Mouse (Mus musculus) hindbrain, embryonic 12.5 days (tissue): ENCODE data around the gene Slc22a21. TPM values are rescaled to one million over a fixed set of nuclear protein-coding genes. Genes with fewer than 3 reads are reported as not detected.
A peak's percentile ranks its signal among the peaks of the same experiment; 100 is the strongest.
"Not testable (repeated sequence)": the region's sequence is repeated elsewhere in the genome, so short reads cannot be mapped to it uniquely, and the experiment has no call there.

Experiments
- ATAC-seq: fragments of 200-750 bp; cut with Nextera tagmentation; 2 replicates; pipeline ENCODE4 v1.8.0; 2017; ENCODE audit warnings: moderate TSS enrichment; ENCODE audit not compliant: low FRiP score
- H3K27ac ChIP-seq: fragments of 300-500 bp; sonication (generic); 2 replicates; pipeline ENCODE4 v1.5.1; 2016; ENCODE audit warnings: mild to moderate bottlenecking
- H3K27me3 ChIP-seq: fragments of 300-500 bp; sonication (generic); 2 replicates; pipeline ENCODE4 v1.6.1; 2016; ENCODE audit warnings: mild to moderate bottlenecking
- H3K36me3 ChIP-seq: fragments of 300-500 bp; sonication (generic); 2 replicates; pipeline ENCODE4 v1.6.1; 2016; ENCODE audit warnings: mild to moderate bottlenecking
- H3K4me1 ChIP-seq: fragments of 300-500 bp; sonication (generic); 2 replicates; pipeline ENCODE4 v1.6.1; 2016
- H3K4me2 ChIP-seq: fragments of 300-500 bp; sonication (generic); replicated peaks from 2 replicates; pipeline ENCODE4 v1.6.1; 2016; ENCODE audit warnings: mild to moderate bottlenecking
- H3K4me3 ChIP-seq: fragments of 300-500 bp; sonication (generic); 2 replicates; pipeline ENCODE4 v1.5.1; 2016; ENCODE audit warnings: mild to moderate bottlenecking
- H3K9ac ChIP-seq: fragments of 300-500 bp; sonication (generic); 2 replicates; pipeline ENCODE4 v1.6.1; 2016; ENCODE audit warnings: mild to moderate bottlenecking, moderate library complexity
- H3K9me3 ChIP-seq: fragments of 300-500 bp; sonication (generic); replicated peaks from 2 replicates; pipeline ENCODE4 v1.6.1; 2016; ENCODE audit warnings: mild to moderate bottlenecking
- WGBS: fragments of 180-500 bp; shearing (Covaris S2); methylation state at CpG from one replicate; pipeline ENCODE4 v1.1.7; 2016; 5-methylcytosine and 5-hydroxymethylcytosine counted together
- polyA plus RNA-seq: library from polyadenylated mRNA; unstranded; fragments of >200 nt; fragmentation: Nextera tagmentation; extraction: Ambion mirVana; gene quantifications from 2 replicates; pipeline ENCODE4 v1.2.1, GENCODE M21; 2016

Gene Slc22a21
- polyA plus RNA-seq, 1 experiment from 2014 or later = 3.6 TPM

- H3K4me2 ChIP-seq = no peak overlapping the region
- WGBS = 88% methylated on average over 4 of the region's 4 CpGs
- H3K27me3 ChIP-seq = no peaks in the 10 kb centered on the region
- no peaks in the 10 kb centered on the region for H3K4me1 ChIP-seq
- no peak for ATAC-seq
- H3K36me3 ChIP-seq = no peaks in the 10 kb centered on the region
- no peak overlapping the region for H3K9ac ChIP-seq
- no peaks in the 10 kb centered on the region for H3K9me3 ChIP-seq
- H3K4me3 ChIP-seq = no peak overlapping the region
- H3K27ac ChIP-seq = no peak overlapping the region
Observed at GRCm38 (mm10) chr11:53988081-53988480, 7.9 kb upstream of the Slc22a21 start.

- H3K9ac ChIP-seq = no peak overlapping the region
- peaks cover 12% of the 10 kb centered on the region for H3K27me3 ChIP-seq
- ATAC-seq = no peak
- no peak overlapping the region for H3K27ac ChIP-seq
- WGBS = 85% methylated on average over 4 of the region's 4 CpGs
- H3K4me2 ChIP-seq = no peak overlapping the region
- H3K4me3 ChIP-seq = no peak overlapping the region
- H3K9me3 ChIP-seq = no peaks in the 10 kb centered on the region
- no peaks in the 10 kb centered on the region for H3K36me3 ChIP-seq
- no peaks in the 10 kb centered on the region for H3K4me1 ChIP-seq
Observed at GRCm38 (mm10) chr11:53981396-53981795, 1.3 kb upstream of the Slc22a21 start.

DNA sequence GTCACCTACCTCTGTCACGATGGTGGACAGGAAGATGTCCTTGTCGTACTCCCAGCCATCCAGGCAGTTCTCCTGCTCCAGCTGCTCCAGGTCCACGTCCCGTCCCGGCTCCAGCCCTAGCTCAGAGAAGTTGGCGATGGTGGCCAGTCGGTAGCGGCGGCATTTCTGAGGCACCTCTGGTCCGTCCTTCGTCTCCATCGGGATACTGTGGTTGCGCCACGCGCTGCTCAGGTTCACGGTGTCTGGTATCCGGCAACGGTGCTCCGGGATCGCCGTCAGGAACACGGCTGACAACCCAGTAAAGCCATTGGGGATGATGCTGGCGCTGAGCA lies 710 bp downstream of the Slc22a21 start:
- peak overlapping the region; percentile 92 for H3K4me2 ChIP-seq
- not testable (repeated sequence) for H3K27ac ChIP-seq, H3K4me1 ChIP-seq, H3K36me3 ChIP-seq, ATAC-seq, H3K9me3 ChIP-seq
- under 1% methylated on average over 23 of the region's 23 CpGs for WGBS
- peak overlapping the region; percentile 62 for H3K9ac ChIP-seq
- H3K27me3 ChIP-seq = peaks cover 12% of the 10 kb centered on the region
- peak overlapping the region; percentile 57 for H3K4me3 ChIP-seq

DNA sequence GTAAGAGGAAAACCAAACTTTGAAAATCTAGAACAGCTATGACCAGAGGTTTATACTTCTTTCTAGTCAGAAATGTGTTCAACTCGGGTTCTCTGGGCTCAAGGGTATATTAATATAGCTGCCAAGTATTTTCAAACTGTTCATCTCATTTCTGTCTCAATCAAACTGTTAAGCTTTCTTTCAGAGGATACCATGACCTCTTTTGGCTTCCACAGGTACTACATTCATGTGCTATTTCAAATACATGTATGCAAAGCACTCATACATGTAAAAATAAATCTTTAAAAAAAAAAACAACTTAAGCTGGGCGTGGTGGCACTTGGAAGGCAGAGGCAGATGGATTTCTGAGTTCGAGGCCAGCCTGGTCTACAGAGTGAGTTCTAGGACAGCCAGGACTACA lies 2.5 kb downstream of the Slc22a21 start:
- no peak overlapping the region for H3K4me3 ChIP-seq
- ATAC-seq = no peak
- H3K9ac ChIP-seq = no peak overlapping the region
- whole genome bisulfite sequencing = 77% methylated on average over 3 of the region's 3 CpGs
- peaks cover 12% of the 10 kb centered on the region for H3K27me3 ChIP-seq
- H3K4me1 ChIP-seq = no peaks in the 10 kb centered on the region
- no peak overlapping the region for H3K4me2 ChIP-seq
- H3K36me3 ChIP-seq = no peaks in the 10 kb centered on the region
- H3K27ac ChIP-seq = no peak overlapping the region
- no peaks in the 10 kb centered on the region for H3K9me3 ChIP-seq

DNA sequence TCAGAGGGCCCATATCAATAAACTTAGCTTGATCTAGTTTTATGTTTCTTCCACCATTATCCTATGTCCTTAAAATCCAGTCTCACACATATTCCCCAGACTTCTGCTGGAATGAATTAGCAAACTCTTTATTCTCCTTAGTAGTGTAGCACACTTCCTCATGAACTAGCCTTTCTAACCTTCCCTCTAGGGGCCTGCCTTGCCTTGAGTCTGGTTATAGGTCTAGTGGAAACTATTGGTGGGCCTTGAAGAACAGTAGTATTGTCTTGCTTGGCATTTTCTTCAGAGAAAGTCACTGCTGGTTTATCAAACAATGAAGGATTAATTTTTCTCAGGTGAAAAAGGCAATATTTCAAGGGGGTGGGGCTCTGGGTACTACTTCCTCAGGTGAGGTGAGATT lies 4.6 kb downstream of the Slc22a21 start:
- H3K27ac ChIP-seq = no peak overlapping the region
- no peak overlapping the region for H3K4me3 ChIP-seq
- H3K4me2 ChIP-seq = no peak overlapping the region
- no peak overlapping the region for H3K9ac ChIP-seq
- H3K27me3 ChIP-seq = peaks cover 12% of the 10 kb centered on the region
- ATAC-seq = no peak
- H3K36me3 ChIP-seq = no peaks in the 10 kb centered on the region
- no peaks in the 10 kb centered on the region for H3K9me3 ChIP-seq
- H3K4me1 ChIP-seq = no peaks in the 10 kb centered on the region

DNA sequence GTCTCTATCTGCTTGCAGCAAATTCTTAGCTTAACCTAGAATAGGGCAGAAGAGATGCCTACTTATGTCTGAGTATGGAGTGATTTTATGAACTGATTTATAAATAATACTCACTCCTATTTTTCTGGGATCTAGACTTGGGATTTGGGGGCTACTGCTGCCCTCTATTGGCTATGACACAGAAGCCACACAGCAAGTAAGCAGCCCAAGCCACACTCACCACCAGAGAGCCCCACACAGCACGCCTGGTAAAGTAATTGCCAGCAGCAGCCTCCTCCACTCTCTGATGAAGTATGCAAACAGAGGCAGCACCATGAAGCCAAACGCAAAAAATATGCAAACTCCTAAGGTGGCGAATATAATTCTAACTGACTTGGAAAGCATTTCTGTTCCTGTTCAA lies 21.1 kb downstream of the Slc22a21 start:
- Histone ChIP-seq H3K27me3 (no peaks in the 10 kb centered on the region), H3K4me2 (no peak overlapping the region), H3K4me1 (no peaks in the 10 kb centered on the region), H3K36me3 (no peaks in the 10 kb centered on the region), H3K4me3 (no peak overlapping the region), H3K27ac (no peak overlapping the region), H3K9me3 (no peaks in the 10 kb centered on the region), H3K9ac (no peak overlapping the region)
- ATAC-seq = no peak
- 43% methylated on average over 3 of the region's 3 CpGs for WGBS

DNA sequence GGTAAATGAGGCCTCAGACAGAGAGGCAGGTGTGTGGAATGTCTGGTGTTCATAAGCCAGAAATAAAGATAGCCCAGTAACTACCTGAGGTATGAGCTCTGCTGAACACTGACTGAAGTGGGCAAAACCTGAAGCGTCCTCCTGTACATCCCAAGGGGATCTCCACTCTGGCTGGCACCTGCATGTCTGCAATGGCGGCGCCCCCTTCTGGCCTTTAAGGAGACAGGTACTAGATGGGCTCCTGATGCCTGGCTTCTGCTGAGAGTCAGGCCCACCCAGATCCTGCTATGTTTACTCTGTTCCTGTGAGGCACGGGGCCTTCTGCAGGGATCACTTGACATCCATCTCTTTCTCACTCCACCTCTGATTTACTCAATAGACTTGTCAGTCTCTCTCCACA lies 22.0 kb downstream of the Slc22a21 start:
- not testable (repeated sequence) for ATAC-seq, H3K9me3 ChIP-seq, H3K4me1 ChIP-seq, H3K4me2 ChIP-seq, H3K4me3 ChIP-seq, H3K36me3 ChIP-seq, H3K27ac ChIP-seq, H3K9ac ChIP-seq, H3K27me3 ChIP-seq
- WGBS = 43% methylated on average over 4 of the region's 4 CpGs

GRCm38 (mm10) chr11:53956636-53957035 lies 23.5 kb downstream of the Slc22a21 start:
- H3K4me3 ChIP-seq = no peak overlapping the region
- ATAC-seq = no peak
- H3K27me3 ChIP-seq = no peaks in the 10 kb centered on the region
- no peaks in the 10 kb centered on the region for H3K9me3 ChIP-seq
- WGBS = 77% methylated on average over 1 of the region's 1 CpGs
- H3K36me3 ChIP-seq = no peaks in the 10 kb centered on the region
- no peaks in the 10 kb centered on the region for H3K4me1 ChIP-seq
- no peak overlapping the region for H3K4me2 ChIP-seq
- H3K27ac ChIP-seq = no peak overlapping the region
- no peak overlapping the region for H3K9ac ChIP-seq

- 83% methylated on average over 3 of the region's 3 CpGs for WGBS
- ATAC-seq = no peak
Observed at GRCm38 (mm10) chr11:53954653-53955052, 25.5 kb downstream of the Slc22a21 start.

GRCm38 (mm10) chr11:53950133-53950532 lies 30.0 kb downstream of the Slc22a21 start:
- H3K27me3 ChIP-seq, H3K4me2 ChIP-seq, H3K36me3 ChIP-seq, H3K9ac ChIP-seq, ATAC-seq, H3K4me1 ChIP-seq, H3K9me3 ChIP-seq, H3K27ac ChIP-seq, H3K4me3 ChIP-seq: not testable (repeated sequence)
- no CpG with 5 or more reads among the region's 3 CpGs for WGBS

More at GRCm38 (mm10) chr11:53954653-53955052, 25.5 kb downstream of the Slc22a21 start:
- Histone ChIP-seq H3K36me3 (no peaks in the 10 kb centered on the region), H3K27ac (no peak overlapping the region), H3K9ac (no peak overlapping the region), H3K4me3 (no peak overlapping the region), H3K4me2 (no peak overlapping the region), H3K9me3 (no peaks in the 10 kb centered on the region), H3K4me1 (no peaks in the 10 kb centered on the region), H3K27me3 (no peaks in the 10 kb centered on the region)

DNA sequence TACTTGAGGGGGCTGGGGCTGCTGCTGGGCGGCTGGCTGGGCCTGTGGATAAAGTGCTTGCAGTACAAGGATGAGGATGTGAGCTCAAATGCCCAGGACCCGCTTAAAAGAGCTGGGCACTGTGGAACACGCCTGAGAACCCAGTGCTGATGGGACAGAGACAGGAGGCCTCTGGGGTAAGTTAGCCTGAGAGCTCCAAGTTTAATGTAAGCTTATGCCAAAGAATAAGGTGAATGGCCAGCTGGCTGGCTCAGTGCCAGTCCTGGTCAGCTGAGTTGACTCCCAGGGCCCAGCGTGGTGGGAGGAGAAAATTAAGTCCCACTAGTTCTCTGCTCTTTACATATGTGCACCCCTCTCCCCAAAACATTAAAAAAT lies 48.2 kb downstream of the Slc22a21 start:
- not testable (repeated sequence) for H3K27ac ChIP-seq, H3K4me2 ChIP-seq, H3K27me3 ChIP-seq, H3K4me1 ChIP-seq, H3K9ac ChIP-seq, H3K36me3 ChIP-seq, H3K9me3 ChIP-seq, H3K4me3 ChIP-seq, ATAC-seq
- WGBS = 74% methylated on average over 4 of the region's 4 CpGs

DNA sequence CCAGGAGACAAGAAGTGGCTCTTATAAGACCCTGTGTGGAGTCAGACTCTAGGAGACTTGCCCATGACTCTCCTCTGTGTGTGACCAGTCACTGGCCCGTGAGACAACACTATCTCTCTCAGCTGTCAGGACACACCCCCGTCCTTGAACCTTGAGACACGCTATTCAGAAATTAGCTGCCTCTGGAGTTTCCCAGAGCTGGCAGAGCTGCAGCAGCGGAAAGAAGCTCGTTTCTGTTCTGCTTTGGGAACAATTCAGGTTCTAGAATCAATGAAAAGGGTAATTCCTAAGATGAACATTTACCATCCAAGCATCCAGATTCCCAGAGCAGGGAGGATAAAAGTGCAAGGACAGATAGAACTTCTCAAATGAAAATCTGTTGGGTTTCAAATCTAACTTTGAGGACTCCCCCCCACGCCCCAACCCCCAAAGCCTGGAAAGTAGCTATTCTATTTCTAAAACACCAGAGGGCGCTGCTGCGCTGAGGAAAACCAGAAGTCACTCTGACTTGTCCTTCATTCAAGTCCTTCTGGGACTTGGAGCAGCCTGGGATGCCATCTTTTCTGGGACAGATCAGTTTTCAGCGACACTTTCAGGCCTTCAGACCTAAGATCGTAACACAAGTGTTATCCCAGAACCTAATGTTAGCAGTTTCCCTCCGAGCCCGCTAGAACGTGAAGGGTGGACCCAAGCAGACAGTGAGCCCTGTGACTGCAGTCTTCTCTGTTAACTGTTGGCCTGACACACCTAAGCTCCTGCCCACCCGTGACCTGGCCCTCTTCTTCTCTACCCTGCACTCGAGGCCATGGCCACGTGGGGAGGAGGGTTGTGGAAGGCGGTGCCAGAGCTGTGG lies 48.8 kb downstream of the Slc22a21 start:
- Histone ChIP-seq H3K4me2 (no peak overlapping the region), H3K9me3 (no peaks in the 10 kb centered on the region), H3K27ac (no peak overlapping the region), H3K4me3 (no peak overlapping the region), H3K9ac (no peak overlapping the region), H3K36me3 (no peaks in the 10 kb centered on the region), H3K27me3 (no peaks in the 10 kb centered on the region), H3K4me1 (0 out of 2 replicates have a peak, but pooled peaks cover 3% of the 10 kb centered on the region)
- 35% methylated on average over 17 of the region's 17 CpGs for WGBS
- no peak for ATAC-seq

DNA sequence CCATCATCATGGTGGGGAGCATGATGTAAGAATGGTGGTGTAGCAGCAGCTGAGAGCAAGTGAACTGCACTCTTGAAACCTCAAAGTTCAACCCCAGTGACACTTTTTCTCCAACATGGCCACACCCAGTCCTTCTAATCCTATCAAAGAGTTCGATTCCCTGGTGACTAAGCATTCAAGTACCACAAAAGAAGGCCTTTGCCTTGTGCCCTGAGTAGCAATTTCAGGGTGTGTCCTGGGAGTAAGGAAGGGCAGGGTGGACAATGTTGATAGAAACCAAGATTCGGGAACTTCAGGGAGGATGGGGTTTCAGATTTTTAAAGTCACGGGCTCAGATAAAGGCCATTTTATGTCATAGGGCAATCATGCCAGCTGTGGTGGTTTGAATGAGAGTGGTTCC lies 50.4 kb downstream of the Slc22a21 start:
- no peak overlapping the region for H3K27ac ChIP-seq
- no peak overlapping the region for H3K4me2 ChIP-seq
- no peak overlapping the region for H3K9ac ChIP-seq
- 0 out of 2 replicates have a peak, but pooled peaks cover 3% of the 10 kb centered on the region for H3K4me1 ChIP-seq
- 84% methylated on average over 3 of the region's 3 CpGs for WGBS
- ATAC-seq = no peak
- no peaks in the 10 kb centered on the region for H3K36me3 ChIP-seq
- H3K4me3 ChIP-seq = no peak overlapping the region
- H3K27me3 ChIP-seq = no peaks in the 10 kb centered on the region
- H3K9me3 ChIP-seq = 0 out of 2 replicates have a peak, but pooled peaks cover 4% of the 10 kb centered on the region
